Mouse (Mus musculus): ENCODE data around the gene Rgr. TPM values are rescaled to one million over a fixed set of nuclear protein-coding genes. Genes with fewer than 3 reads are reported as not detected.
A peak's percentile ranks its signal among the peaks of the same experiment; 100 is the strongest.

The Rgr gene
- not detected in 2 replicates for polyA plus RNA-seq (2015; fragmentation: Nextera tagmentation; extraction: Ambion mirVana)

DNA sequence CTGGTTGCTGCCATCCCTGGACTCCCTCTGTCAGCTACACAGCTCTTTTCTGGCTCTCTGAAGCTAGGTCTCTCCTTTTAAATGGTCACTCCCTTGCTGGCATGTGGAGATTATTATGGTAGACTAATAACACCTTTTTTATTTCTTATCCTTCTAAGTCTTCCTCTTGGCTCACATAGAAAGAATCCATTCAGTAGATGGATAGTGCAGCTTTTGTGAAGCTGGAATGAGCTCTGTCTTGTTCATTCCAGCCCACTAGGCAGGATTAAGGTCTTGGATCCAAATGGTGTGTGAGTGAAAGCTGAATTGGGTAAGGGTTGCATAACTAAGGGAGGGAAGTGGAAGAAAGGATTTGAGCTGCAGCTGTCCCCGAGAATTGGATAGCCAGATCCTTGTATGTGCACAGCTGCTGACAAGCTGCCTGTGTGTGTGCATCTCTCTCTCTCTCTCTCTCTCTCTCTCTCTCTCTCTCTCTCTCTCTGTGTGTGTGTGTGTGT is at the start of gene Rgr:
TSS of gene Rgr (minus strand) at position 51 of the 497 bp plus-strand sequence.
- no peaks in the 10 kb centered on the region for H3K9me3 ChIP-seq (replicated peaks; ENCODE audit: control insufficient read depth, low read length)
- H3K4me3 ChIP-seq (ENCODE audit: low read length), result no peak within 1 kb of the TSS
- no peak for ATAC-seq (replicated peaks; ENCODE audit: extremely low read depth, insufficient read depth, low FRiP score)
- WGBS, result 65% methylated on average over 1 of the region's 1 CpGs
- H3K4me2 ChIP-seq (ENCODE audit: low read depth, low read length), result no peak within 1 kb of the TSS
- no peaks in the 10 kb centered on the region for H3K36me3 ChIP-seq (ENCODE audit: control insufficient read depth, insufficient read depth)
- no peak within 1 kb of the TSS for H3K27ac ChIP-seq (ENCODE audit: low read length)
- H3K4me1 ChIP-seq (ENCODE audit: control insufficient read depth, insufficient read depth, low read length), result no peaks in the 10 kb centered on the region
- H3K9ac ChIP-seq (ENCODE audit: low read length), result no peak within 1 kb of the TSS
- H3K27me3 ChIP-seq (ENCODE audit: control insufficient read depth, insufficient read depth, low read length), result no peaks in the 10 kb centered on the region

DNA sequence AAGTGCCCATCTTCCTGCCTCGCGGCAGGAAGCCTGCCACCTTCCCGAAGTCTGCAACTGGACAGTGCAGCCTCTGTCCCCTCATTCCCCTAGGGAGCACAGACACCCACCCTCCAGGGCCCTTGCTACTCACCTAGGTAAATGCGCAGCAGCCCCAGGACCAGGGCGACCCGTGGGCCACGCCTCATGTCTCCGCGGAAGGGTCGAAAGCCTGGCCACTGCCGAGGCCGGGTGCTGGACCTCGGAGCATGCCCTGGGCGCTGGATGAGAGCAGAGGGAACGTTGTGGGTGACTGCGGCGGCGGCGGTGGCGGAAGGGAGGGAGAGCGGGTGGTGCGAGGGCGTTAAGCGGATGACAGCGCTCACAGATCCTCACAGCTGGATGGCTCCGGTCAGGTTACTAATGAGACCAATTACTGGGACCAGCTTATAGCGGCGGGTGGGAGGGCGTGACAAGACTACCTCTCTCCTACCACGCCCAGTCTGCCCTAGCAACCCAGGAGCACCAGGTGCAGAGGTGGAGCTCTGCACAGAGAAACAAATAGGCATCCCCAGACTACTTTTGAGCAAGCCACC is 49.3 kb upstream of the Rgr start, which contains the start of gene Cdhr1:
TSS of gene Cdhr1 (minus strand) at position 392 of the 575 bp plus-strand sequence.
- Histone ChIP-seq H3K9ac (ENCODE audit: low read length) (0 out of 2 replicates have a peak within 1 kb of the TSS, but pooled peaks have one; percentile 12), H3K36me3 (ENCODE audit: control insufficient read depth, insufficient read depth) (no peaks in the 10 kb centered on the region), H3K4me3 (ENCODE audit: low read length) (peak within 1 kb of the TSS; percentile 41), H3K27ac (ENCODE audit: low read length) (no peak within 1 kb of the TSS), H3K4me1 (ENCODE audit: control insufficient read depth, insufficient read depth, low read length) (peaks cover 5% of the 10 kb centered on the region; the same call in 1 of the 2 replicates), H3K9me3 (replicated peaks; ENCODE audit: control insufficient read depth, low read length) (no peaks in the 10 kb centered on the region), H3K27me3 (ENCODE audit: control insufficient read depth, insufficient read depth, low read length) (peaks cover 31% of the 10 kb centered on the region), H3K4me2 (ENCODE audit: low read depth, low read length) (peak within 1 kb of the TSS; percentile 60)
- WGBS, result under 1% methylated on average over 30 of the region's 30 CpGs
- ATAC-seq (replicated peaks; ENCODE audit: extremely low read depth, insufficient read depth, low FRiP score), result 0 out of 2 replicates have a peak, but pooled peaks have one; percentile 39

DNA sequence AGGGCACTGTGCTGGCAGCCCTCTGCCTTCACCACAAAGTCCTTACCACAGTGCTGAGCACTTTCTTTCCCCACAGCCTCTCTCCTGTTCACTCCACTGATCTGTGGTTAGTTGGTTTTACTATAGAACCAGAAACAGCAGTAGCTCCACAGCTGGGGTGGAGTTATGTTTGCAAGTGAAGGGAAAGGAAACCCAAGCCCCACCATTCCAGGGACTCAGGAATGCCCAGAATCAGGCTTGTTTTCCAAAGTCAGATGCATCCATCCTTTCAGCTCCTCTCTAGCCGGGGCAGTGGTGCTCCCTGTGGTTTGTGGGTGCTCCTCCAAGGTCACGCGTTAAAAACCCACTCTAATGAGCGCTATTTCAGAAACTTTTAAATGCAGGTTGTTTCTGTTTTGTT is 46.8 kb upstream of the Rgr start:
- H3K4me2 ChIP-seq (ENCODE audit: low read depth, low read length), result no peak overlapping the region
- peaks cover 5% of the 10 kb centered on the region; the same call in 1 of the 2 replicates for H3K4me1 ChIP-seq (ENCODE audit: control insufficient read depth, insufficient read depth, low read length)
- H3K4me3 ChIP-seq (ENCODE audit: low read length), result no peak overlapping the region
- H3K9me3 ChIP-seq (replicated peaks; ENCODE audit: control insufficient read depth, low read length), result no peaks in the 10 kb centered on the region
- no peak overlapping the region for H3K27ac ChIP-seq (ENCODE audit: low read length)
- peaks cover 31% of the 10 kb centered on the region for H3K27me3 ChIP-seq (ENCODE audit: control insufficient read depth, insufficient read depth, low read length)
- WGBS, result 71% methylated on average over 4 of the region's 4 CpGs
- no peaks in the 10 kb centered on the region for H3K36me3 ChIP-seq (ENCODE audit: control insufficient read depth, insufficient read depth)
- no peak for ATAC-seq (replicated peaks; ENCODE audit: extremely low read depth, insufficient read depth, low FRiP score)
- H3K9ac ChIP-seq (ENCODE audit: low read length), result no peak overlapping the region

DNA sequence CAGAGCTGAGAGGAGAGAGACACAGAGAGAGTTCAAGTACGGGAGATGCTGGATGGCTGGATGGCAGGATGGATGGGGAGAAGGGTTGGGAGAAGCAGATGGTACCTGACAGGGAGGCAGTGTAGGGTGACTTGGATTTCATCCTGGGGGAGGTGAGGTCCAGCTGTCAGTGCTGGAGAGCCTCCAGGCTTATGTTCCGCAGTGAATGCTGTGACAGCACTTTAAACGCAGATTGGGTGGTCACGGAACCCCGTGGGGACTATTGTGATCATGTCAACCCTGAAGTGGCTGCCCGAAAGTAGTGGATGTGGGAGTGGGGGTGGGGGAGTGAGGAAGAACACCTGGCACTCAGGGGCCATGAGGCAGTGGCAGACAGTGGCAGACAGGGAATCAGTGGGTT is 45.7 kb upstream of the Rgr start:
- Histone ChIP-seq H3K4me1 (ENCODE audit: control insufficient read depth, insufficient read depth, low read length) (peaks cover 5% of the 10 kb centered on the region; the same call in 1 of the 2 replicates), H3K9me3 (replicated peaks; ENCODE audit: control insufficient read depth, low read length) (no peaks in the 10 kb centered on the region), H3K4me2 (ENCODE audit: low read depth, low read length) (no peak overlapping the region), H3K36me3 (ENCODE audit: control insufficient read depth, insufficient read depth) (no peaks in the 10 kb centered on the region), H3K27ac (ENCODE audit: low read length) (no peak overlapping the region), H3K9ac (ENCODE audit: low read length) (no peak overlapping the region), H3K27me3 (ENCODE audit: control insufficient read depth, insufficient read depth, low read length) (peaks cover 28% of the 10 kb centered on the region), H3K4me3 (ENCODE audit: low read length) (no peak overlapping the region)
- 70% methylated on average over 6 of the region's 6 CpGs for WGBS
- no peak for ATAC-seq (replicated peaks; ENCODE audit: extremely low read depth, insufficient read depth, low FRiP score)

DNA sequence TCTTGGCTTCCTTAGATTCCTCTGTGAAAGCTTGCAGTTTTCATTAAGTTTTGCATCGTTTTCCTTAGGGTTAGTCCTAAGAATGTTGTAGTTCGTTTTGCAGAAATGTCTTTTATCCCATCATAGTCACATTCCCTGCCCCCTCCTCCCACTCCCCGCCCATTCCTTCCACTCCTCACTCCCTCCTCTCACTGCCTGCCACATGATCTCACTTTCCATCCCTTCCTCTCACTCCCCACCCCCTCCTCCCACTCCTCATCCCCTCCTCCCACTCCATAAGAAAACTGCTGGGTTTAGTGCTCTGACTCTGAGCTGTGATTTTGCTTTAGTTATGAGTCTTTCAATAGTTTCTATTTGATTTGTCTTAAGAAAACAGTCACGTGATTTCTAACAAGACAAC is 35.0 kb upstream of the Rgr start:
- no peaks in the 10 kb centered on the region for H3K27me3 ChIP-seq (ENCODE audit: control insufficient read depth, insufficient read depth, low read length)
- WGBS, result 19% methylated on average over 4 of the region's 4 CpGs
- ATAC-seq (replicated peaks; ENCODE audit: extremely low read depth, insufficient read depth, low FRiP score), result no peak
- H3K4me1 ChIP-seq (ENCODE audit: control insufficient read depth, insufficient read depth, low read length), result no peaks in the 10 kb centered on the region
- no peak overlapping the region for H3K4me3 ChIP-seq (ENCODE audit: low read length)
- H3K4me2 ChIP-seq (ENCODE audit: low read depth, low read length), result no peak overlapping the region
- H3K9ac ChIP-seq (ENCODE audit: low read length), result no peak overlapping the region
- no peaks in the 10 kb centered on the region for H3K9me3 ChIP-seq (replicated peaks; ENCODE audit: control insufficient read depth, low read length)
- H3K36me3 ChIP-seq (ENCODE audit: control insufficient read depth, insufficient read depth), result no peaks in the 10 kb centered on the region
- H3K27ac ChIP-seq (ENCODE audit: low read length), result no peak overlapping the region

DNA sequence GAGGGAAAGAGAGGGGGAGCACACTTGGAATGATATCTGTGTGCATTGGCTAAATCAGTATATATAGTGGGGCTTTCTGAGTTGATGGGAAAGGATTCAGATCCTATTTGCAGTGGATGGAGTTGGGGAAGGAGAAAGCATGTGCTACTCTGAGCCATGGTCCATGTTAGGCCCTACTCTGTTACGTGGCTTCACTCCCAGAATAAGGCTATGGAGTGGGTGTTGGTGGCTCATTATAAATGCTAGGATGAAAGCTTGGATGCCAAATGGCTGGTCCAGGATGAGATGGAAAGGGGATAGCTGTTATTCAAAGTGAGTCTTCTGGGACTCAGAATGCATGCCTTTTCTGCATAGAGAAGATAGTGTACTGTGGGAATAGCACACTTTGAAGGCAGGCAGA is 32.0 kb upstream of the Rgr start:
- no peak for ATAC-seq (replicated peaks; ENCODE audit: extremely low read depth, insufficient read depth, low FRiP score)
- Histone ChIP-seq H3K36me3 (ENCODE audit: control insufficient read depth, insufficient read depth) (no peaks in the 10 kb centered on the region), H3K4me2 (ENCODE audit: low read depth, low read length) (no peak overlapping the region), H3K27ac (ENCODE audit: low read length) (no peak overlapping the region), H3K9me3 (replicated peaks; ENCODE audit: control insufficient read depth, low read length) (no peaks in the 10 kb centered on the region), H3K9ac (ENCODE audit: low read length) (no peak overlapping the region), H3K4me3 (ENCODE audit: low read length) (no peak overlapping the region), H3K4me1 (ENCODE audit: control insufficient read depth, insufficient read depth, low read length) (no peaks in the 10 kb centered on the region), H3K27me3 (ENCODE audit: control insufficient read depth, insufficient read depth, low read length) (no peaks in the 10 kb centered on the region)
- 76% methylated on average over 1 of the region's 1 CpGs for WGBS

DNA sequence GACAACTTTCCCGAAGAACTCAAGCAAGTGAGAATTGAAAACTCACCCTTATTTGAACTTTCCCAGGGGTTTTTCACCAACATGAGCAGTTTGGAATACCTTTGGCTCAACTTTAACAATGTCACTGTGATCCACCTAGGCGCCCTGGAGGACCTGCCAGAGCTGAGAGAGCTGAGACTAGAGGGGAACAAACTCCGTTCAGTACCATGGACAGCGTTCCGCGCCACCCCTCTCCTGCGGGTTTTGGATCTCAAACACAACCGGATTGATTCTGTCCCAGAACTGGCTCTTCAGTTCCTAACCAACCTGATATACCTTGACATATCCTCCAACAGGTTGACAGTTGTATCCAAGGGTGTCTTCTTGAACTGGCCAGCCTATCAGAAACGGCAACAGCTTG is 19.8 kb upstream of the Rgr start:
- WGBS, result 15% methylated on average over 9 of the region's 9 CpGs
- Histone ChIP-seq H3K4me1 (ENCODE audit: control insufficient read depth, insufficient read depth, low read length) (no peaks in the 10 kb centered on the region), H3K27me3 (ENCODE audit: control insufficient read depth, insufficient read depth, low read length) (no peaks in the 10 kb centered on the region), H3K36me3 (ENCODE audit: control insufficient read depth, insufficient read depth) (no peaks in the 10 kb centered on the region), H3K9me3 (replicated peaks; ENCODE audit: control insufficient read depth, low read length) (no peaks in the 10 kb centered on the region), H3K9ac (ENCODE audit: low read length) (no peak overlapping the region), H3K4me3 (ENCODE audit: low read length) (no peak overlapping the region), H3K4me2 (ENCODE audit: low read depth, low read length) (no peak overlapping the region), H3K27ac (ENCODE audit: low read length) (no peak overlapping the region)
- ATAC-seq (replicated peaks; ENCODE audit: extremely low read depth, insufficient read depth, low FRiP score), result no peak

DNA sequence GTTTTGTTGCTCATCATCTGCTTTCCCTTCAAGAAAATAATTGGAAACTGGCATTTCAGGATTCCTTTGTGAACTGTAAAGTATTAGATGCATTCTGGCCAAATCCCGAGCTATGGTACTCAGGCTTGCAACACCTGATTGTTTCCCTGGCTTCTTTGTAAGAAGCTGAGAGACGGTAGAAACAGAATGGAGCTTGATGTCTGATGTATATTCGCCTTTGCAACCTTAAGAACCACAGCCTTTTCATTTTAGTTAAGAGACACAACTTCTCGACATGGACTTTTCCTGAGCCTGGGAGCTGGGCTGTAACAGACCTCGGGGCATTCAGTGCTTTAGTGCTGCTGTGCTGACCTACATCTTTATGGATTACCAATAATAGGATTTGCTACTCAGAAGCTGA is 18.9 kb upstream of the Rgr start, which contains the start of gene Lrit2:
TSS of gene Lrit2 (plus strand) at position 301 of the 400 bp plus-strand sequence.
- Histone ChIP-seq H3K9me3 (replicated peaks; ENCODE audit: control insufficient read depth, low read length) (no peaks in the 10 kb centered on the region), H3K27me3 (ENCODE audit: control insufficient read depth, insufficient read depth, low read length) (no peaks in the 10 kb centered on the region), H3K4me2 (ENCODE audit: low read depth, low read length) (no peak within 1 kb of the TSS), H3K4me1 (ENCODE audit: control insufficient read depth, insufficient read depth, low read length) (no peaks in the 10 kb centered on the region), H3K9ac (ENCODE audit: low read length) (no peak within 1 kb of the TSS), H3K27ac (ENCODE audit: low read length) (no peak within 1 kb of the TSS), H3K36me3 (ENCODE audit: control insufficient read depth, insufficient read depth) (no peaks in the 10 kb centered on the region), H3K4me3 (ENCODE audit: low read length) (no peak within 1 kb of the TSS)
- ATAC-seq (replicated peaks; ENCODE audit: extremely low read depth, insufficient read depth, low FRiP score), result no peak
- 72% methylated on average over 5 of the region's 5 CpGs for WGBS

DNA sequence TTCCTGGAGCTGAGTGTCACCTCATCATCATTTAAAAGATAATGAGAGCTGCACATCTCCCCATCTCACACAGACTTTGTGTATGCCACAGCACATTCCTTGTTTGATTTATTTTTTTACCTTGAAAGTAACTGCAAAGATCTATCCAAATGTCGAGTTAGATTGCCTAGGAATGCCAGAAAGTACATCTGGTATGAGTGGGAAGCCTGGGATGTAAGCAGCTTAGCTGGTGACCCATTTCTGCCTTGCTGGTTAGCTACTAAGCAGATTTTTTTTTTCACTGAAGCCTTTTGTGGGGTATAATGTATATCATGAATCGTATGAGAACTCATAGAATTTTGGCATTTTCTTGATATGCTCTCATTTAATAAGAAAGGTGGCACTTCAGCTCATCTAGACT is 17.9 kb upstream of the Rgr start:
- no peaks in the 10 kb centered on the region for H3K27me3 ChIP-seq (ENCODE audit: control insufficient read depth, insufficient read depth, low read length)
- H3K4me2 ChIP-seq (ENCODE audit: low read depth, low read length), result no peak overlapping the region
- no peak overlapping the region for H3K9ac ChIP-seq (ENCODE audit: low read length)
- no peaks in the 10 kb centered on the region for H3K4me1 ChIP-seq (ENCODE audit: control insufficient read depth, insufficient read depth, low read length)
- 48% methylated on average over 2 of the region's 2 CpGs for WGBS
- H3K36me3 ChIP-seq (ENCODE audit: control insufficient read depth, insufficient read depth), result no peaks in the 10 kb centered on the region
- H3K27ac ChIP-seq (ENCODE audit: low read length), result no peak overlapping the region
- no peak overlapping the region for H3K4me3 ChIP-seq (ENCODE audit: low read length)
- ATAC-seq (replicated peaks; ENCODE audit: extremely low read depth, insufficient read depth, low FRiP score), result no peak
- no peaks in the 10 kb centered on the region for H3K9me3 ChIP-seq (replicated peaks; ENCODE audit: control insufficient read depth, low read length)
